Mouse (Mus musculus): Measurements from ENCODE around the gene Six4.
A peak's percentile ranks its signal among the peaks of the same experiment; 100 is the strongest.
"Not testable (repeated sequence)": the region's sequence is repeated elsewhere in the genome, so short reads cannot be mapped to it uniquely, and the experiment has no call there.

Six4 gene

GRCm38 (mm10) chr12:73088500-73088899 lies 24.8 kb downstream of the Six4 start:
- DNase-seq (ENCODE audit: low spot score): no peak

DNA sequence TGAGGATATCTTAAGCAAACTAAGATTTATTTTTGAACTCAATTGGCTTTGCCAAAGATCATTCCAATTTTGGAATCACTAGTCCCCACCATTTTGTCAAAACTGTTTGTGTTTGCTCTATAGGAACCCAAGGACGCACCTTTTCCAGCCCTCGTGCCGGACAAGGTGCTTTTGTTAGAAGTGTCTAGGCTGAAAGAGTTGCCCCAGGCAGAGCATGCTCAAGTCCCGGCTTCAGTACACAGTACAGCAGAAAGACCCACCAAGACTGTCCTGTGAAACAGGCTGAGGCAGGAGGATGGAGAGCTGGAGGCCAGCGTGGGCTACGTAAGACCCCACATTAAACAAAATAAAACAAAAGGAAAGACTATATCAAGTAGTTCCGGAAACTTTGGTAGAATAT lies 26.2 kb downstream of the Six4 start:
- DNase-seq (ENCODE audit: low spot score): no peak

- no peak for DNase-seq (ENCODE audit: low spot score)
Observed at GRCm38 (mm10) chr12:73085739-73086630, 27.3 kb downstream of the Six4 start.

- DNase-seq (ENCODE audit: low spot score): no peak
Observed at GRCm38 (mm10) chr12:73083773-73084172, 29.5 kb downstream of the Six4 start.

- DNase-seq (ENCODE audit: low spot score): not testable (repeated sequence)
Observed at GRCm38 (mm10) chr12:73081828-73082227, 31.4 kb downstream of the Six4 start.

DNA sequence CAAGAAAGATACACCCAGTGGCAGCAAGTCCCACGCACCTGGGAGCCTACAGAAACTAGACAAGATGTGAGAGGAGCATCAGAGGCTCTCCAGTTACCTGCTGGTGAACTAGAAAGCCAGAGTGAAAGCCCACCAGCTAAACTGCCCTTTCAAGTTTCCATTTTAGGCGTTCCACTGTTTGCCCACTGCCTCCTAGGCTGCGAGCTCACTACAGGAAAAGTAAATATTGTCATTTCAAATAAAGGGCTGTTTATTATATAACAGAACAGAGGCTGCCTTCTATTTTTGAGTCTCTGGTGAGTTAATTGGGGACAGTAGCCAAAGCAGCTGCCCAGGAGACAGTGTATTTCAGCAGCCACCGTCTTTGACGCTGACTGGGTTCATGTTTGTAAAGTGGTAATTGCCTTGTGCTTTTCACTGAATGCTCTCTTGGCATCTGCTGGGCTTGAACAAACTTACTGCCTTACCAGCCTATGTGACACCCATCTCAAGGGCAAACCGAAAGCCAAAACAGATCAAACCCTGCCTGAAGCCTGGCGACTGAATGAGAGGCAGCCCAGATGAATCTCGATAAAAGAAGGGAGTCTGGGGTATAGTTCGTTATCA lies 52.3 kb downstream of the Six4 start:
- peak; percentile 6 for DNase-seq (ENCODE audit: low spot score)

DNA sequence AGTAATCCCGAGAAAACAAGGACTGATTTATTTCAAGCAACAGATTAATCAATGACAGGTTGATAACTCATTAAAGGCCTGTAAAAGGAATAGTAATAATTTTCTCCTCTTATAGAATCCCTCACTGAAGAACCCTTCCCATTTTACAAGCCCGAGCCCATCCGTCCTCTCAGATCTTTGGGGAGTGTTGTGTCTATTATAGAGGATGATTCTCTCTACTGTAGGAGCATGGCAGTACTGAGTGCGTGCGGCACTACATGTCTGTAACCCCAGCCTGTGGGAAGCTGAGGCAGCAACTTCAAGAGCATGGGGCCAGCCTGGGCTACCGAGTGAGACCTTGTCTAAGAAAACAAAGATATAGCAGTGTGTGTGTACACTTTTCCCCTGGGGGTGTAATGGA lies 55.8 kb downstream of the Six4 start:
- no peak for DNase-seq (ENCODE audit: low spot score)

GRCm38 (mm10) chr12:73055451-73055850 lies 57.8 kb downstream of the Six4 start:
- DNase-seq (ENCODE audit: low spot score): no peak

- DNase-seq (ENCODE audit: low spot score): no peak
Observed at GRCm38 (mm10) chr12:73054576-73055185, 58.6 kb downstream of the Six4 start.

DNA sequence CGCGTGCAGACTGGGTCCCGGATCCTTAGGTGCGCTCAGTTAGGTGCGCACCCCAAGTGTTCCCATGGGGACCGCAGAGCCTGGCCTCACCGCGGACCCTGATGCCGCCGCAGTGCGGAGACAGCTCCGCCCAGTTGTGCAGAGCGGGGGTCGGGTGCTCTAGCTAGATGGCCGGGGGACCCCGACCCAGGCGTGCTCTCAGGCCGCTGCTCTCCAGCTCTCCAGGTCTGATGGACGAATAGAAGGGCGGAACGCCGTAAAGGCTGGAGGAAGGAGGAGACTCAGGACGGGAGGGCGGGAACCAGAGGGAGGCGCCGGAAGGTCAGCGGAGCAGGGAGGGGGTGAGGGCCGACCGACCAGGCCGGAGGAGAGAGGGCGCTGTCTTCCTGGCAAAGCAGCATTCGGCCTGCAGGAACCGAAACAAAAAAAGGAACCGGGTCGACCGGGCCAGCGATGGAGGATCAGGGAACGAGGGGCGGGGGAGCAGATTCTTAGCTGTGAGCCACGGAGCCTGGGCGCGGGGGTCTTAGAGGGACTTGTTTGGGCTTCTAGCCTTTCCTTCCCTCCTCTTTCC lies 59.5 kb downstream of the Six4 start, which contains the start of gene Six1:
Gene Six1 (minus strand): TSS at position 220 of the 574 bp plus-strand sequence.
- peak; percentile 89 for DNase-seq (ENCODE audit: low spot score)

DNA sequence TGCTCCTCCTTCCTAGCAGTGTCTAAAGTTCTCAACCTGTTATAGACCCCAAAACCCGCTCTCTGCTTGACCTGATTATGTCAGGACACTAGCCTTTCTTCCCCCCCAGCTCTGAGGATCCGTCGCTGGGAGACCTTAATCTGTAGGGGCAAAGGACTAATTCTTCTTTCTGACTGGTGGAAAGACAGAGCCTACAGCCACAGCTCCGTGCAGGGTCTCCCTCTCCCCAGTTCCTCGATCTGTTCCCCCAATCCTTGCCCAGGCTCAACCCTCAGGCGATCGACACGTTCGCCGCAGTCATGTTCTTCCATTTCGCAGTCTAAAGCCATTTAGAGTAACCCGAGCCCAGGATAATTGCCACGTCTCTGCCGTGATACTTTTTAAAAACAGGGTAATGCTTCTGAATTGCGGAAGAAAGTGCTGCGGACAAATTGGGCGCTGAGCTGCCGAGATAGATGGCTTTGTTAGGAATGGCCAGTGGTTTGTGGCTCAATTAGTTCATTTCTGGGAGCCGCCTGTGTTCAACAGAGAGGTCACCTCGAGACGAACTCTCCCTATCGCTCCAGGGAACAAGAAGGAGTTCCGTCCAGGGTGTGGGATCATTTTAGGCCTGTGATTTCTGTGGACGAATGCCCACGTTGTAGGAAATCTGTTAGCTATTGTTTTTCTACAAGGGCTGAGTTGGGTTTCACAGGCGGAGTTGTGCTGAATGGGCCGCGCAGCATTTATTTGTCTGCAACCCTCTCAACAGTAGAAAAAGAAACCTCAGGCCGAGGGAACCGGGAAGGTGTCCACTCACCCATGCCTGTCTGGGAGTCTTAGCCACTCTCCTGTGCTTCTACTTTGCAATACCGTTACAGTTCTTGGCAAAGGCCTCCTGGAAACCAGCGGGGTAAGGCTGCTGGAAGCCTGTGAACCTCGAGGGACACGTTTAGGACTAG lies 60.3 kb downstream of the Six4 start:
- DNase-seq (ENCODE audit: low spot score): peak; percentile 4

DNA sequence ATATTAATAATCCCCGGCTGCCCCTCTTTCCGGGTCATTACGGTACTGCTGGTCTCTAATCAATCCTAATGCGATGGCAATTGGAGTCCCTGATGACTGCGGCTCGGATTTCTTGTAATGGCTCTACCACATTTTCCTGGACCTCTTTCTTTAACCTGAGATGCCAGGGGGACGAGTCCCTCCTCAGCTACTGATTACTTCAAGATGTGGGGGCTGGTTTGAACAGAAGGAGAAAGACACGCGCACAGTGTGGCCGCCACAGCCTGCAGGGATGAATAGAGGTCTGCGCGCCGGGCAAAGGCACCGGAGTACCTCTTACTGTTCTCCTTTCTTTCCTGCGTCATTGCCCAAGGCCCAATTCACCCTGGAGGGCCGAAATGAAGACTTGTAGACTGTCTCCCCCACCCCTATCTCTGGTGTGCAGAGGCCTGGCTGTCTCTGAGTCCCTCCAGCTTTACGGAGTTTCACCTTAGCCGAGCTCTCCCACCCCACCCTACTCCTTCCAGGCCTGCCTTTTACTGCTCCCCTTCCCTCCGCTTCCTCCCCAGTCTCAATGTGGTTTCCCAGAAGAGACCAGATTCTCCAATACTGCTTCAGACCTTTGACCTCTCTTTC lies 61.1 kb downstream of the Six4 start:
- DNase-seq (ENCODE audit: low spot score): no peak

DNA sequence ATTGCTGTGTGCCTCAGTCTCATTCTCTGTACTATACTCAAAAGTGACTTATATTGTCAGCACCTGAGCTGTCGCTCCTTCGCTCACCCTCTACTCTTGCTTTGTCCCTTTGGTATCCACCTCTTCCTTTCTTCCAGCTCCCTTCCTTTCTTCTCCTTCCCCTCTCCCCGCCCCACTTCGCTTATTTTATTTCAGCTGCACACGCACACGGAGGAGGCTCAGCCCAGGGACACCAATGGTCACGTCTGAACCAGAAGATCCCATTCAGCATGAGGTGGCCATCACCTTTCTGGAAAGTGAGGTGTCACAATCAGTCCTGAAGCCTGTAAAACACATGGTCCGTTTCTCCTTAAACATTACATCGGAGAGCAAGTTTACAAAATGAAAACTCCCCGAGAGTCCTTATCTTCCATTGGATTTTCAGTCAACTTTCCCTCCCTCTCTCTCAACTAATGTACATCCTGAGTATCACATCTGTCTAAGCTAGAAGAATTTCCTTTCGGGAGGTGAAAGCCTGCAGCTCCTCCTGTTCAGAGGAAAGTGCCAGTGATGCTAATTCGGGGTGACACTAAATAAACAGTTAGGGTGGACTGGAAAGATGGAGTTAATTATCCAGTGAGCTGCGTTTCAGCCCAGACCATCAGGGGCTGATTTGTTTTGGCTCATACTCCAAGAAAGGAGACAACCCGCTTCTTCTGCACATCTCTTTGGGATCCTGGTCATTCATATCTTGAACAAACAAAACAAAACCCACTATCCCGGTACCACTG lies 62.3 kb downstream of the Six4 start:
- no peak for DNase-seq (ENCODE audit: low spot score)

- no peak for DNase-seq (ENCODE audit: low spot score)
Observed at GRCm38 (mm10) chr12:73050305-73050704, 63.0 kb downstream of the Six4 start.
